ENCODE assay signal across 8 mouse cellular contexts in the genomic region with DNA sequence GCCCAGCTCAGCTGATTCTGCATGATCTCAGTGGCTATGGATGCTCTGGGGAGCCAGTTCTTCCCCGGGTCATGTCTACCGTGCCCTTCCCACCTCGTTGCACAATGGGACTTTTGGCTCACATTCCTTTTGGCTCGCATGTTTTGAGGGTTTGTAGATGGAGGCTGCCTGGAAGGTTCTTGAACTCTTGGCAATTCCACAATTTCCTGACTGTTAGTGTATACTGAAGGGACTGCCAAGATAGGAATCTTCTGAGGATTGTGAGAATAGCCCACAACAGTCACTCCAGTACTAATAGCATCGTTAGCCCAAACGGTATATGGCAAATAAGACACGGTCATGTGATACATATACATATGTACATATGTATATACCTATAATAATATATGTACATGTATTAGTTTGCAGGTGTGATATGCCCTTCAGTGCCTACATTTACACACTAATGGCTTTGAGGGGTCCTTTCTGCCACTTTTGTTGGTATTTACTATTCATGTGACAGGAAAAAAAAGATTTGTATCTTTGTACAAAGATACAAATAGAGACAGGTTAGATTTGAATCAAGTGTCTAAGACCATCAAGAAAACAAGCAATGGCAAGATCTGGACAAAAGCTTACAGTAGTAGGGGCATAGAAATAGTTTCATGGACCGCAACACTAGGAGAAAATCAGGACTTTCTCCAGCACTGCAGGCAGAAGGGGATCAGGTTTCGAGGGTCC. TPM values are rescaled to one million over a fixed set of nuclear protein-coding genes. Genes with fewer than 3 reads are reported as not detected.
DNase-seq lines count a peak whose midpoint lies in the region; ATAC-seq and TF ChIP-seq lines count a peak whose summit lies in the region.

No protein-coding gene starts in this region.

- no peak for TF ChIP-seq EP300 in liver, postnatal 0 days (IDR thresholded peaks at IDR 0.05; ENCODE audit: low read depth)

- no peaks in the 10 kb centered on the region for H3K4me1 ChIP-seq in brown adipose tissue, adult 24 weeks (ENCODE audit: control insufficient read depth, insufficient read depth, insufficient read length, low read length)
- no peaks in the 10 kb centered on the region for H3K4me1 ChIP-seq in forebrain, embryonic 13.5 days
- H3K4me1 ChIP-seq in hindbrain, postnatal 0 days (ENCODE audit: insufficient read depth, low read length) = no peaks in the 10 kb centered on the region
- no peaks in the 10 kb centered on the region for H3K4me1 ChIP-seq in liver, postnatal 0 days (ENCODE audit: insufficient read depth)

- no peaks in the 10 kb centered on the region for H3K27me3 ChIP-seq in forebrain, embryonic 13.5 days
- H3K27me3 ChIP-seq in hindbrain, postnatal 0 days (ENCODE audit: insufficient read depth, low read length) = no peaks in the 10 kb centered on the region
- H3K27me3 ChIP-seq in liver, postnatal 0 days (ENCODE audit: insufficient read depth, low read length) = no peaks in the 10 kb centered on the region

- no peak for TF ChIP-seq CTCF in hindbrain, postnatal 0 days (IDR thresholded peaks at IDR 0.05; ENCODE audit: low read depth)
- no peak for TF ChIP-seq CTCF in liver, postnatal 0 days (IDR thresholded peaks at IDR 0.05; ENCODE audit: low read depth)

- H3K4me2 ChIP-seq in forebrain, embryonic 13.5 days = peak overlapping the region; percentile 47
- H3K4me2 ChIP-seq in hindbrain, postnatal 0 days (ENCODE audit: low read depth, low read length) = peak overlapping the region; percentile 57
- H3K4me2 ChIP-seq in liver, postnatal 0 days (ENCODE audit: low read depth, low read length) = peak overlapping the region; percentile 72

- peak overlapping the region; percentile 45; the same call in 1 of the 2 replicates for H3K9ac ChIP-seq in forebrain, embryonic 13.5 days
- peak overlapping the region; percentile 40; the same call in 1 of the 2 replicates for H3K9ac ChIP-seq in hindbrain, postnatal 0 days (replicated peaks; ENCODE audit: low read length)
- no peak overlapping the region; the same call in 1 of the 2 replicates for H3K9ac ChIP-seq in liver, postnatal 0 days (replicated peaks)

- peak; percentile 63 for ATAC-seq in forebrain, embryonic 13.5 days
- peak; percentile 58 for ATAC-seq in hindbrain, postnatal 0 days
- peak; percentile 59 for ATAC-seq in liver, postnatal 0 days

- no peaks in the 10 kb centered on the region for H3K36me3 ChIP-seq in forebrain, embryonic 13.5 days (ENCODE audit: poor library complexity, severe bottlenecking)
- H3K36me3 ChIP-seq in hindbrain, postnatal 0 days (ENCODE audit: insufficient read depth, low read length) = no peaks in the 10 kb centered on the region
- no peaks in the 10 kb centered on the region for H3K36me3 ChIP-seq in liver, postnatal 0 days (replicated peaks; ENCODE audit: insufficient read depth, low read length)

- no peaks in the 10 kb centered on the region for H3K9me3 ChIP-seq in forebrain, embryonic 13.5 days (replicated peaks)
- H3K9me3 ChIP-seq in hindbrain, postnatal 0 days (ENCODE audit: low read length) = no peaks in the 10 kb centered on the region
- no peaks in the 10 kb centered on the region for H3K9me3 ChIP-seq in liver, postnatal 0 days (ENCODE audit: low read length)

- H3K4me3 ChIP-seq in brown adipose tissue, adult 24 weeks (ENCODE audit: insufficient read depth, low read depth, low read length) = peak overlapping the region; percentile 80
- H3K4me3 ChIP-seq in forebrain, embryonic 13.5 days = peak overlapping the region; percentile 39
- peak overlapping the region; percentile 43 for H3K4me3 ChIP-seq in hindbrain, postnatal 0 days (ENCODE audit: low read length)
- H3K4me3 ChIP-seq in liver, postnatal 0 days (ENCODE audit: low read depth, low read length) = peak overlapping the region; percentile 46

- 37% methylated on average over 9 of the region's 9 CpGs for WGBS in forebrain, embryonic 13.5 days
- 21% methylated on average over 9 of the region's 9 CpGs for WGBS in hindbrain, postnatal 0 days
- WGBS in liver, postnatal 0 days (ENCODE audit: insufficient replicate concordance) = 30% methylated on average over 9 of the region's 9 CpGs

- peak; percentile 61 for DNase-seq in gastrocnemius, adult 18-20 months (ENCODE audit: low spot score)
- no peak for DNase-seq in gastrocnemius, postnatal 4 days (ENCODE audit: low spot score in 2 of 2)
- peak; percentile 49 for DNase-seq in hindbrain, postnatal 0 days (ENCODE audit: low spot score)
- DNase-seq in liver, postnatal 0 days = peak; percentile 35
- DNase-seq in retina, embryonic 14.5 days (ENCODE audit: low spot score) = peak; percentile 19
- no peak for DNase-seq in testis, postnatal 10 days (ENCODE audit: low spot score)

- H3K27ac ChIP-seq in brown adipose tissue, adult 24 weeks (replicated peaks; ENCODE audit: low read depth, low read length) = peak overlapping the region; percentile 59; the same call in 1 of the 2 replicates
- no peak overlapping the region for H3K27ac ChIP-seq in forebrain, embryonic 13.5 days
- H3K27ac ChIP-seq in hindbrain, postnatal 0 days = 0 out of 2 replicates have a peak overlapping the region, but pooled peaks have one; percentile 18
- no peak overlapping the region for H3K27ac ChIP-seq in liver, postnatal 0 days (ENCODE audit: low read depth)

RNA-seq across cellular contexts. Expression of gene Ncoa7, which starts 7.3 kb away (rescaled TPM):
- total RNA-seq in gastrocnemius, adult 18-20 months (2021) = 1 to 10 TPM; 1.2 to 1.6 TPM
- 10 to 100 TPM; 11.5 to 15.0 TPM for total RNA-seq in gastrocnemius, postnatal 4 days (2021)
- 11.1 and 20.7 TPM in 2 replicates for polyA plus RNA-seq in brown adipose tissue, adult 24 weeks (2012; ENCODE audit: insufficient read depth, insufficient read length, missing spikeins)
- 8.8 TPM in 2 replicates for polyA plus RNA-seq in forebrain, embryonic 13.5 days (2015; fragmentation: Nextera tagmentation; extraction: Ambion mirVana)
- total RNA-seq in hindbrain, postnatal 0 days (2014; rRNA removed) = 19.8 and 26.5 TPM in 2 replicates
- 23.4 and 24.4 TPM in 2 replicates for polyA plus RNA-seq in hindbrain, postnatal 0 days (2015; fragmentation: Nextera tagmentation; extraction: Ambion mirVana)
- polyA plus RNA-seq in liver, postnatal 0 days (2015; fragmentation: Nextera tagmentation; extraction: Ambion mirVana) = 6.4 TPM in 2 replicates

RNA-seq across cellular contexts. Expression of gene Hey2, which starts 32.2 kb away (rescaled TPM):
- total RNA-seq in gastrocnemius, adult 18-20 months (2021) = under 1 TPM; 0.50 to 0.74 TPM
- total RNA-seq in gastrocnemius, postnatal 4 days (2021) = 1 to 10 TPM; 1.8 to 2.0 TPM
- 0.67 and 2.0 TPM in 2 replicates for polyA plus RNA-seq in brown adipose tissue, adult 24 weeks (2012; ENCODE audit: insufficient read depth, insufficient read length, missing spikeins)
- polyA plus RNA-seq in forebrain, embryonic 13.5 days (2015; fragmentation: Nextera tagmentation; extraction: Ambion mirVana) = 2.7 and 4.0 TPM in 2 replicates
- 7.2 and 10.2 TPM in 2 replicates for total RNA-seq in hindbrain, postnatal 0 days (2014; rRNA removed)
- 3.9 and 4.4 TPM in 2 replicates for polyA plus RNA-seq in hindbrain, postnatal 0 days (2015; fragmentation: Nextera tagmentation; extraction: Ambion mirVana)
- polyA plus RNA-seq in liver, postnatal 0 days (2015; fragmentation: Nextera tagmentation; extraction: Ambion mirVana) = 0.12 and 0.20 TPM in 2 replicates

Comparison
In these comparisons a context has a peak if more than half of its experiments do, and no peak if none do; other contexts are left out.
1. DNase-seq: peak in gastrocnemius, adult 18-20 months (single experiment), hindbrain, postnatal 0 days (single experiment), liver, postnatal 0 days (single experiment) and retina, embryonic 14.5 days (single experiment); none in gastrocnemius, postnatal 4 days (0 of 2) and testis, postnatal 10 days (single experiment).
2. H3K27ac ChIP-seq: peak in brown adipose tissue, adult 24 weeks (single experiment) and hindbrain, postnatal 0 days (single experiment); none in forebrain, embryonic 13.5 days (single experiment) and liver, postnatal 0 days (single experiment).
3. Peak in every context shown above with its lines, with median percentiles within 50 percentile points of each other: H3K4me3 ChIP-seq, ATAC-seq and H3K4me2 ChIP-seq.